Mouse (Mus musculus) kidney, adult 2 months (tissue): Measurements from ENCODE around the gene Adcy10.

Source experiments
- CTCF ChIP-seq: fragments of 200-500 bp; conservative IDR thresholded peaks from 2 replicates; pipeline ENCODE4 v1.5.1; 2011; ENCODE audit warnings: low read depth, mild to moderate bottlenecking, control low read depth, low read length, moderate library complexity, mixed read lengths; ENCODE audit not compliant: insufficient read depth, insufficient read length
- POLR2A ChIP-seq: fragments of 200-500 bp; IDR thresholded peaks from one replicate; pipeline ENCODE4 v1.6.1; 2011; ENCODE audit warnings: low read depth, low read length, control low read depth

DNA sequence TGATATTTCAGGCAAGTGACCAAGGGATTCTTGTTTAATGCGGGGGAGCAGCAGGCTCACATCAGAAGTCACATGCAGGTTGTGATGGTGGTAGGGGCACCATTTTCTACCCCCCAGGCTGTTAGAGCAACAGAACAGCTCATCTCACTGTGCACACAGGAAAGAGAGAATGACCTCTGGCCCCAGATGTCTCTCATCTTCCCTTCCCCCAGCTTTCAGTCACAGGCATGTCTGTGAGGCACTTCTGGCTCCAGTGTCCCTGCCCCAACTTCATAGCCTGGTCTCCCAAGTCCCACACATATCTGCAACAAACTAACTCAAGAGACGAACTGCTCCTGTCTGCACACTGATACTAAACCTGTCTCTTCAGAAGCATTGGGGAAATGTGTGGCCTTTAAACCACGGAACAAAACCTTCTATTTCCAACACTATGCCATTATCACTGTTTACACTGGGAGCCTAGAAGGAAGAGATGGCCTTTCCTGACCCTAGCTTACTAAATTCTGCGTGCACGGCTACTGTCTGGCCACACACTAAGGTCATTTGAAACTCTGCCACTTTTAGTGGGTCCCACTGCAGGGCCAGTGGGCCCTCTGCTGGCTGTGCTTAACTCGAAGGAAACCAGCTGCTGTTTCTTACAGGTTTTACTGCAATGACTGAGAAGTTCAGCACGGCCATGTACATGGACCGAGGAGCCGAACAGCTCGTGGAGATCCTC is 18.5 kb downstream of the Adcy10 start:
- TF ChIP-seq CTCF (peak; percentile 90), POLR2A (no peak)
